Mouse (Mus musculus) heart, adult 2 months (tissue): Measurements from ENCODE around the gene Slc25a21.

Experiments
- CTCF ChIP-seq: fragments of 200-600 bp; IDR thresholded peaks from 2 replicates; pipeline ENCODE4 v1.8.1; 2022; ENCODE audit warnings: antibody characterized with exemption, mild to moderate bottlenecking, moderate library complexity
- EP300 ChIP-seq: fragments of 200-500 bp; IDR thresholded peaks from 2 replicates; pipeline ENCODE4 v1.6.1; 2011; ENCODE audit warnings: low read depth, low read length, control low read depth; ENCODE audit not compliant: insufficient read depth
- POLR2A ChIP-seq: fragments of 200-500 bp; IDR thresholded peaks from 2 replicates; pipeline ENCODE4 v1.6.1; 2011; ENCODE audit warnings: mild to moderate bottlenecking, low read depth, low read length, control low read depth; ENCODE audit not compliant: insufficient read depth

GRCm38 (mm10) chr12:56690366-56690765 is 506.9 kb downstream of the Slc25a21 start:
- TF ChIP-seq POLR2A (no peak), EP300 (no peak), CTCF (no peak)
